Mouse (Mus musculus): ENCODE results near the gene Efna4. TPM values are rescaled to one million over a fixed set of nuclear protein-coding genes. Genes with fewer than 3 reads are reported as not detected.
A peak's percentile ranks its signal among the peaks of the same experiment; 100 is the strongest.

Gene Efna4
- polyA plus RNA-seq, 1 experiment from 2014 or later = 17.1 TPM

DNA sequence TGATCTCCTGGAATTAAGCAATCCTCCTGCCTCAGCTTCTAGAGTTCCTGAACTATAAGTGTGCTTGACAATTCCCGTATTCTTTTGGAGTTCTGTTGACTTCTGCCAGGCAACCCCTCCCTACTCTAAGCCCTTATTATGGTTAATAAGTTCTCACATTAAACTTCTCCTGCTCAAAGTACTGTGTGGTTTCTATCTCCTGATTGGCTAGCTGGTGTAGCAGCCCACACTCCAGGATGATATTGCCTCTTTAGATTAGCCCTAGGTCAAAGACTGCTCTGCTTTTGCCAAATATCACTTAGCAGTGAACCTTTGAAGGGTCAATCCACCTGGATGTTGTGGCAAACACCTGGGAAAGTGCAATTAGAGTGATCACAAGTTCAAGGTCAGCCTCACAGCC is 37.8 kb downstream of the Efna4 start:
- Histone ChIP-seq H3K9me3 (ENCODE audit: control insufficient read depth, low read length) (no peaks in the 10 kb centered on the region), H3K27ac (ENCODE audit: low read depth, low read length) (no peak overlapping the region), H3K4me3 (ENCODE audit: low read depth, low read length) (no peak overlapping the region), H3K36me3 (ENCODE audit: control insufficient read depth, insufficient read depth, low read length) (no peaks in the 10 kb centered on the region), H3K4me1 (replicated peaks; ENCODE audit: control insufficient read depth, insufficient read depth, low read length) (no peaks in the 10 kb centered on the region), H3K27me3 (ENCODE audit: control insufficient read depth, insufficient read depth, low read length) (peaks cover 2% of the 10 kb centered on the region; the same call in 1 of the 2 replicates), H3K4me2 (ENCODE audit: low read depth, low read length, severe bottlenecking) (peak overlapping the region; percentile 40; the same call in 1 of the 2 replicates), H3K9ac (ENCODE audit: low read length) (no peak overlapping the region)
- ATAC-seq (replicated peaks; ENCODE audit: low FRiP score) (no peak), DNase-seq (ENCODE audit: low spot score) (no peak)
- 70% methylated on average over 1 of the region's 1 CpGs for WGBS

DNA sequence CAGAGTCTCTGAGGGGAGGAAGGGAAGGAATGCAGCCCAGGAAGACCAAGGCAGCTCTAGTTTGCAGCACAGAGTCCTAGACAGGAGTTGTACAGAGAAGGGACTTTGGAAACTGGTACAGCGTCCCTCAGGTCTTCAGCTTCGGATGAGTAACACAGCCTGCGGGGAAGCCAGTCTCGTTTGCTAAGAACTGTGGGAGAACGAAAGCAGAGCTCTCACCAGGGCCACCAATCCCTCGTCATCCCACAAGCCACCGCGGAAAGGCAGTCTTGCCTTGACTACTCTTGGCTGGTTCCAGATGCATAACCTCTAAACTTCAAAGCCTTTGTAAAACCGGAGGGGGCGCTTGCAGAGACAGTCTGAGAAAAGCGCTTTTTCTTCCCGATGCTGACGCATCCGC is 38.3 kb downstream of the Efna4 start:
- 3% methylated on average over 14 of the region's 14 CpGs for WGBS
- no peak overlapping the region for H3K27ac ChIP-seq (ENCODE audit: low read depth, low read length)
- no peaks in the 10 kb centered on the region for H3K36me3 ChIP-seq (ENCODE audit: control insufficient read depth, insufficient read depth, low read length)
- H3K9me3 ChIP-seq (ENCODE audit: control insufficient read depth, low read length) = no peaks in the 10 kb centered on the region
- H3K9ac ChIP-seq (ENCODE audit: low read length) = peak overlapping the region; percentile 3
- H3K4me2 ChIP-seq (ENCODE audit: low read depth, low read length, severe bottlenecking) = peak overlapping the region; percentile 40; the same call in 1 of the 2 replicates
- no peak for DNase-seq (ENCODE audit: low spot score)
- no peak for ATAC-seq (replicated peaks; ENCODE audit: low FRiP score)
- no peaks in the 10 kb centered on the region for H3K4me1 ChIP-seq (replicated peaks; ENCODE audit: control insufficient read depth, insufficient read depth, low read length)
- H3K4me3 ChIP-seq (ENCODE audit: low read depth, low read length) = peak overlapping the region; percentile 2; the same call in 1 of the 2 replicates
- H3K27me3 ChIP-seq (ENCODE audit: control insufficient read depth, insufficient read depth, low read length) = peaks cover 2% of the 10 kb centered on the region; the same call in 1 of the 2 replicates

DNA sequence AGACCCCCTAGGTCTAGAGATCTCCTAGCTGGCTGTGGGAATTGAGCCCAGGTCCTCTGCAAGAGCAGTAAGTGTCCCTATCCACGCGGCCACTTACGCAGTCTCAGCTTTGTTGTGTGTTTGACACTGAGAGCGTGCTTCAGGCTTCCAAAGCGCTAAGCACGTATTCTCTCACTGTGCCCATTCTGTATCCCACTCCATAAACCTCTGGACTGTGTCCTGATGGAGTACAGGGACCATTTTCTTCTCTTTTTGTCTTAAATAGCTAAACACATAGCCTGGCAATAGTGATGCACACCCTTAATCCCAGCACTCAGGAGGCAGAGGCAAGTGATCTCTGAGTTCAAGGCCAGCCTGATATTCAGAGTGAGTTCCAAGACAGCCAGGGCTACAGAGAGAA is 38.9 kb downstream of the Efna4 start:
- no peak overlapping the region for H3K9ac ChIP-seq (ENCODE audit: low read length)
- H3K27ac ChIP-seq (ENCODE audit: low read depth, low read length) = no peak overlapping the region
- H3K4me3 ChIP-seq (ENCODE audit: low read depth, low read length) = no peak overlapping the region
- no peak for ATAC-seq (replicated peaks; ENCODE audit: low FRiP score)
- no peaks in the 10 kb centered on the region for H3K36me3 ChIP-seq (ENCODE audit: control insufficient read depth, insufficient read depth, low read length)
- H3K4me1 ChIP-seq (replicated peaks; ENCODE audit: control insufficient read depth, insufficient read depth, low read length) = no peaks in the 10 kb centered on the region
- H3K4me2 ChIP-seq (ENCODE audit: low read depth, low read length, severe bottlenecking) = no peak overlapping the region
- no peak for DNase-seq (ENCODE audit: low spot score)
- H3K9me3 ChIP-seq (ENCODE audit: control insufficient read depth, low read length) = no peaks in the 10 kb centered on the region
- WGBS = 85% methylated on average over 6 of the region's 6 CpGs
- peaks cover 2% of the 10 kb centered on the region; the same call in 1 of the 2 replicates for H3K27me3 ChIP-seq (ENCODE audit: control insufficient read depth, insufficient read depth, low read length)

DNA sequence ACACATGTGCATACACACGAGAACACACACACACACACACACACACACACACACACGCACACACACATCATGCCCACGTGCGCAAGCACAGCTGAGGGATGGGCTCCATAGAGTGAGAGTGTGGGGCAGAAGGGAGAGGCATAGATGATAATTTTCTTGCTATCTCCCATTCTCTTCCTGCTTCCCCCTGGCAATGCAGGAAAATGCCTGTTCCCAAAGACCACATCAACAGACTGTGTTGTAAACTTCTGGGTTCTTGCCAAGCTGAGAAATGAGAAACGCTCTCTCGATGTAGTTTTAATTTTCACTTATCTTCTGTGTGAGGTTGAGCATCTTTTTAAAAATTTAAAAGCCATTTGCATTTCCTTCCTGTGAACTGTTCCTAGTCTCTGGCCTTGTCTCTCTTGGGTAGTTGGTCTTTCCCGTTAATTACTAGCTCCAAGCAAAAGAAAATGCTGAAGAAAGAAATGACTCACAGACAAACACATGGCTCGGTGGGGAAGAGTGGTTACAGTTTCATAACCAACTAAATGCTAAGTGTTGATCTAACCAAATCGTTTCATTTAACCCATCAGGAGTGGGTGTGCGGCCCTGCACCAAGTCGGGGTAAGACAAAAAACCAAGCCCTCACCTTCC is 40.9 kb downstream of the Efna4 start:
- Histone ChIP-seq H3K9me3 (ENCODE audit: control insufficient read depth, low read length) (no peaks in the 10 kb centered on the region), H3K4me1 (replicated peaks; ENCODE audit: control insufficient read depth, insufficient read depth, low read length) (no peaks in the 10 kb centered on the region), H3K4me2 (ENCODE audit: low read depth, low read length, severe bottlenecking) (no peak overlapping the region), H3K27ac (ENCODE audit: low read depth, low read length) (no peak overlapping the region), H3K9ac (ENCODE audit: low read length) (no peak overlapping the region), H3K4me3 (ENCODE audit: low read depth, low read length) (no peak overlapping the region), H3K36me3 (ENCODE audit: control insufficient read depth, insufficient read depth, low read length) (no peaks in the 10 kb centered on the region), H3K27me3 (ENCODE audit: control insufficient read depth, insufficient read depth, low read length) (peaks cover 2% of the 10 kb centered on the region; the same call in 1 of the 2 replicates)
- WGBS = 89% methylated on average over 11 of the region's 11 CpGs
- ATAC-seq (replicated peaks; ENCODE audit: low FRiP score) (no peak), DNase-seq (ENCODE audit: low spot score) (no peak)

DNA sequence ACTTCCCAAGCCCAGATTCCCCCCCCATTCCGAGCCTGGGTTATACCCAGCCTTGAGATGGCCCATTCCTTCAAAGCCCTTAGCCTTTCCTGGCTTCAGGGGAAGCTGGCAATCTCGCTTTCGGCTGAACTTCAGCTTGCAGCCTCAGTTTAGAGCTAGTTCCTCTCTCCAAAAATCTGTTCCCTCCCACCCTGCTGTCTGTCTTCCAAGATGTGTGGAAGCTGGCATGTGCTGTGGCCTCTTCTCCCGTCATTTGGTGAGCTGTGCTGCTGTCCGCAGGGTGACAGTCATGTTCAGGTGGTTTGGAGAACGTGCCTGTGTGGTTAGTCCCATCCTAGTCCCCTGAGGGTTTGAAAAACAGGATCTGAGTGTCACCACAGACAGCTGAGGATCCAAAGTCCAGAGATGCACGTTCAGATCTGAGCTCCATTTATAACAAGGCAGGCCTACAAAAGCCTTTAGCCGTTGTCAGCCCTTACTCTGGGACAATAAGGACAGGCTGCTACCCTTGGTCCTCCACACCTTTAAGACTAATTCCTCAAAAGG is 42.1 kb downstream of the Efna4 start:
- no peak for DNase-seq (ENCODE audit: low spot score)
- Histone ChIP-seq H3K27ac (ENCODE audit: low read depth, low read length) (no peak overlapping the region), H3K36me3 (ENCODE audit: control insufficient read depth, insufficient read depth, low read length) (no peaks in the 10 kb centered on the region), H3K4me2 (ENCODE audit: low read depth, low read length, severe bottlenecking) (no peak overlapping the region), H3K9ac (ENCODE audit: low read length) (no peak overlapping the region), H3K9me3 (ENCODE audit: control insufficient read depth, low read length) (no peaks in the 10 kb centered on the region), H3K4me1 (replicated peaks; ENCODE audit: control insufficient read depth, insufficient read depth, low read length) (no peaks in the 10 kb centered on the region), H3K27me3 (ENCODE audit: control insufficient read depth, insufficient read depth, low read length) (peaks cover 2% of the 10 kb centered on the region; the same call in 1 of the 2 replicates), H3K4me3 (ENCODE audit: low read depth, low read length) (no peak overlapping the region)
- no peak for ATAC-seq (replicated peaks; ENCODE audit: low FRiP score)
- 84% methylated on average over 8 of the region's 8 CpGs for WGBS

DNA sequence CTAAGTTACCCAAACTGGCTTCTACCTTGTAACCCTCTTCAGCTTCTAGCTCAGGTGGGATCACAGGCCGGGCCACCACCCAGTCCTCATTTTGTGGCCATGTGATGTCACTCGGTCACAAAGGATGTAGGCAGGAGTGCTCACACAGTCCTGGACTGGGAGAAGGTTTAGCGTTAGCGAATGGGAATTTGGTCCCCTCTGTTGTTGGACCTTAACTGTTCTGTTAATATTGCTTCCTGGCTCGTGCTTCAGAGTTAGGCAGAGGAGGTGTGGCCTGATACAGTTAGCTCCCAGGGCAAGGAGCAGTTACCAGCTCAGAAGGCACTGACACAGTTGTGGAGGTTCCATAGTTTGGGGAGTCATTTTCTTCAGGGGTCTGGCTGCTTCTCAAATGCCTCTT is 43.6 kb downstream of the Efna4 start:
- Histone ChIP-seq H3K9ac (ENCODE audit: low read length) (no peak overlapping the region), H3K27ac (ENCODE audit: low read depth, low read length) (no peak overlapping the region), H3K4me2 (ENCODE audit: low read depth, low read length, severe bottlenecking) (no peak overlapping the region), H3K27me3 (ENCODE audit: control insufficient read depth, insufficient read depth, low read length) (no peaks in the 10 kb centered on the region), H3K9me3 (ENCODE audit: control insufficient read depth, low read length) (no peaks in the 10 kb centered on the region), H3K36me3 (ENCODE audit: control insufficient read depth, insufficient read depth, low read length) (no peaks in the 10 kb centered on the region), H3K4me1 (replicated peaks; ENCODE audit: control insufficient read depth, insufficient read depth, low read length) (no peaks in the 10 kb centered on the region), H3K4me3 (ENCODE audit: low read depth, low read length) (no peak overlapping the region)
- DNase-seq (ENCODE audit: low spot score) (no peak), ATAC-seq (replicated peaks; ENCODE audit: low FRiP score) (no peak)
- WGBS = 79% methylated on average over 5 of the region's 5 CpGs

DNA sequence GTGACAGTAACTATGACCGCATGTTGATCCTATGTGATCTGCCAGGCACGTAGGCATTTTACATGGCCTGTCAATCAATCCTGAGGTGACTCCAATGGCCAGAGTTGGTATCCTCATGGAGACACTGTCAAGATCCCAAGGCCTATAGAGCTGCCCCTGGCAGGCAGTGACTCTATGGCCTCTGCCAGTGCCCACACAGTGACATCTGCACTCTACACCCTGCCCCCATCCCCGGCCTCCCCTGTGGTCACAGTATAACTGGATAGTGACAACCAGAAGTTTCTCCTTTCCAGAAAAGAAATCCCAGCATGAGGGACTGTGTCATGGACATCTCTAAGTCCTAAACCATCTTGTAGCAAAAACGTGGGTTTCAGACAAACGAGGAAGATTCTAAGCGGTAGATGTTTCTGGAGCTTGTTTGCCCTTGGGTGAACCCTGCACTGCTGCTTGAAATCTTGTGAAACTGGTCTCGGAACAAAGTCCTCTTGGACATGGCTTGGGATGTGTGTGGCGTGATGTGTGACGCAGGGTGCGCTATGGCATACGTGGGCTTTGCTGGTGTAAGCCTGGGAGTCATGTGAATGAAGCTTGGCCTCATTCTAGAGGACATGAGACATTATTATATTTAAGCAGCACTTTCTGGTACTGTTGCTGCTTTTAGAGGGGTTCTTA is 44.4 kb downstream of the Efna4 start:
- Histone ChIP-seq H3K4me2 (ENCODE audit: low read depth, low read length, severe bottlenecking) (no peak overlapping the region), H3K4me1 (replicated peaks; ENCODE audit: control insufficient read depth, insufficient read depth, low read length) (no peaks in the 10 kb centered on the region), H3K36me3 (ENCODE audit: control insufficient read depth, insufficient read depth, low read length) (no peaks in the 10 kb centered on the region), H3K9ac (ENCODE audit: low read length) (no peak overlapping the region), H3K27ac (ENCODE audit: low read depth, low read length) (no peak overlapping the region), H3K4me3 (ENCODE audit: low read depth, low read length) (no peak overlapping the region), H3K9me3 (ENCODE audit: control insufficient read depth, low read length) (no peaks in the 10 kb centered on the region), H3K27me3 (ENCODE audit: control insufficient read depth, insufficient read depth, low read length) (no peaks in the 10 kb centered on the region)
- WGBS = 94% methylated on average over 11 of the region's 11 CpGs
- DNase-seq (ENCODE audit: low spot score) = no peak
- no peak for ATAC-seq (replicated peaks; ENCODE audit: low FRiP score)

DNA sequence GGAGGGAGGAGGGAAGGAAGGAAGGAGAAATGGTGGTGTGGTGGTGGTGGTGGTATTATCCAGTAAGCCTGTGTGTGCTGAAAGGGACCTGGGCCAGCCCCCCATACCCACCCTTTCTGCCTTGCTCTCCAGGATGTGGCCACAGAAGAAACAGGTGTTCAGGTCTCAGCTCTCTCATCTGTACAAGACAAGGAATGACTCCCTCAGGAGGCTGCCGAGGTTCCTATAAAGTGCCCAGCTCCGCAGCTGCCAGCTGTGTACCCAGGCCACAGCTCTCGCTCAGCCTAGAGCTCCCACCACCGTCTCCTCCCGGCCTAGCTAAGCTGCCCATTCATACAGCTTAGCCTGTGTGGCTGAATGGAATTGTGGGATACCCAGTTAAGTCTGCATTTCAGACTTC is 45.5 kb downstream of the Efna4 start:
- no peaks in the 10 kb centered on the region for H3K9me3 ChIP-seq (ENCODE audit: control insufficient read depth, low read length)
- no peak overlapping the region for H3K9ac ChIP-seq (ENCODE audit: low read length)
- no peak overlapping the region for H3K4me2 ChIP-seq (ENCODE audit: low read depth, low read length, severe bottlenecking)
- no peaks in the 10 kb centered on the region for H3K4me1 ChIP-seq (replicated peaks; ENCODE audit: control insufficient read depth, insufficient read depth, low read length)
- 69% methylated on average over 5 of the region's 5 CpGs for WGBS
- no peaks in the 10 kb centered on the region for H3K36me3 ChIP-seq (ENCODE audit: control insufficient read depth, insufficient read depth, low read length)
- DNase-seq (ENCODE audit: low spot score) (no peak), ATAC-seq (replicated peaks; ENCODE audit: low FRiP score) (no peak)
- H3K4me3 ChIP-seq (ENCODE audit: low read depth, low read length) = no peak overlapping the region
- no peak overlapping the region for H3K27ac ChIP-seq (ENCODE audit: low read depth, low read length)
- H3K27me3 ChIP-seq (ENCODE audit: control insufficient read depth, insufficient read depth, low read length) = no peaks in the 10 kb centered on the region

Measured in forebrain, embryonic 11.5 days (tissue).